Mouse (Mus musculus) bone marrow macrophage, adult 2 months (primary cell): ENCODE results near the gene Slc22a12.

Experiments
- CTCF ChIP-seq: IDR thresholded peaks from 2 replicates; pipeline ENCODE4 v1.5.1; 2012; ENCODE audit warnings: low read depth, mild to moderate bottlenecking, low read length, moderate library complexity
- POLR2A ChIP-seq: IDR thresholded peaks from 2 replicates; pipeline ENCODE4 v1.6.1; 2012; ENCODE audit warnings: mild to moderate bottlenecking, low read depth, low read length, borderline replicate concordance

GRCm38 (mm10) chr19:6525023-6525422 is 17.8 kb downstream of the Slc22a12 start:
- TF ChIP-seq POLR2A (no peak), CTCF (no peak)
